Mouse (Mus musculus) forebrain, embryonic 16.5 days (tissue): ENCODE data around the gene Nrm. TPM values are rescaled to one million over a fixed set of nuclear protein-coding genes. Genes with fewer than 3 reads are reported as not detected.
A peak's percentile ranks its signal among the peaks of the same experiment; 100 is the strongest.

Experiments
- ATAC-seq: fragments of 200-750 bp; cut with Nextera tagmentation; 2 replicates; pipeline ENCODE4 v1.8.0; 2017; ENCODE audit warnings: mild to moderate bottlenecking, moderate library complexity
- H3K27ac ChIP-seq: fragments of 300-500 bp; sonication (generic); 2 replicates; pipeline ENCODE4 v1.5.1; 2014; ENCODE audit warnings: low read length, control low read depth
- H3K27me3 ChIP-seq: fragments of 300-500 bp; sonication (generic); replicated peaks from 2 replicates; pipeline ENCODE4 v1.6.1; 2014; ENCODE audit warnings: low read length; ENCODE audit not compliant: control insufficient read depth, insufficient read depth
- H3K36me3 ChIP-seq: fragments of 300-500 bp; sonication (generic); 2 replicates; pipeline ENCODE4 v1.6.1; 2014; ENCODE audit not compliant: control insufficient read depth, insufficient read depth
- H3K4me1 ChIP-seq: fragments of 300-500 bp; sonication (generic); replicated peaks from 2 replicates; pipeline ENCODE4 v1.6.1; 2014; ENCODE audit warnings: low read length; ENCODE audit not compliant: control insufficient read depth, insufficient read depth
- H3K4me2 ChIP-seq: fragments of 300-500 bp; sonication (generic); 2 replicates; pipeline ENCODE4 v1.6.1; 2014; ENCODE audit warnings: mild to moderate bottlenecking, low read length, control low read depth
- H3K4me3 ChIP-seq: fragments of 300-500 bp; sonication (generic); replicated peaks from 2 replicates; pipeline ENCODE4 v1.5.1; 2014; ENCODE audit warnings: mild to moderate bottlenecking, low read length, control low read depth
- H3K9ac ChIP-seq: fragments of 300-500 bp; sonication (generic); replicated peaks from 2 replicates; pipeline ENCODE4 v1.6.1; 2014; ENCODE audit warnings: low read depth, low read length, control low read depth
- H3K9me3 ChIP-seq: fragments of 300-500 bp; sonication (generic); 2 replicates; pipeline ENCODE4 v1.6.1; 2016; ENCODE audit warnings: low read length; ENCODE audit not compliant: control insufficient read depth
- WGBS: fragments of 180-500 bp; shearing (Covaris S2); extraction: QIAGEN DNeasy Blood & Tissue Kit; methylation state at CpG from one replicate; pipeline ENCODE4 v1.1.7; 2014; 5-methylcytosine and 5-hydroxymethylcytosine counted together
- polyA plus RNA-seq: library from polyadenylated mRNA; unstranded; fragments of >200 nt; fragmentation: Nextera tagmentation; extraction: Ambion mirVana; gene quantifications from 2 replicates; pipeline ENCODE4 v1.2.1, GENCODE M21; 2015

Gene Nrm
- polyA plus RNA-seq, 1 experiment from 2014 or later, result 26.1 TPM

DNA sequence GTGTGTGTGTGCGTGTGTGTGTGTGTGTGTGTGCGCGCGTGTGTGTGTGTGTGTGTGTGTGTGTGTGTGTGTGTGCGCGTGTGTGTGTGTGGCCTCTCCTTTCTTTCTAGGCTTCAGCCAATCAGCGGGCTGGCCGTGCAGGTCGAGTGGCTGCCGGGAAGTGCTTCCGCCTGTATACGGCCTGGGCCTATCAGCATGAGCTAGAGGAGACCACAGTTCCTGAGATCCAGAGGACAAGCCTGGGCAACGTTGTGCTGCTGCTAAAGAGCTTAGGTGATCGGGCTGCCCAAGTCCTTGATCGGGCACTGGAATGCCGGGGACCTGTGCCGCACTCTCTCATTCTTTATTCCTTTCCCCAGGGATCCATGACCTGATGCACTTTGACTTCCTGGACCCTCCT lies 26.6 kb downstream of the Nrm start:
- Histone ChIP-seq H3K9me3 (no peaks in the 10 kb centered on the region), H3K4me1 (no peaks in the 10 kb centered on the region), H3K36me3 (peaks cover 33% of the 10 kb centered on the region), H3K4me3 (no peak overlapping the region), H3K9ac (no peak overlapping the region), H3K27ac (no peak overlapping the region), H3K4me2 (no peak overlapping the region), H3K27me3 (no peaks in the 10 kb centered on the region)
- no peak for ATAC-seq
- WGBS, result 92% methylated on average over 11 of the region's 17 CpGs

DNA sequence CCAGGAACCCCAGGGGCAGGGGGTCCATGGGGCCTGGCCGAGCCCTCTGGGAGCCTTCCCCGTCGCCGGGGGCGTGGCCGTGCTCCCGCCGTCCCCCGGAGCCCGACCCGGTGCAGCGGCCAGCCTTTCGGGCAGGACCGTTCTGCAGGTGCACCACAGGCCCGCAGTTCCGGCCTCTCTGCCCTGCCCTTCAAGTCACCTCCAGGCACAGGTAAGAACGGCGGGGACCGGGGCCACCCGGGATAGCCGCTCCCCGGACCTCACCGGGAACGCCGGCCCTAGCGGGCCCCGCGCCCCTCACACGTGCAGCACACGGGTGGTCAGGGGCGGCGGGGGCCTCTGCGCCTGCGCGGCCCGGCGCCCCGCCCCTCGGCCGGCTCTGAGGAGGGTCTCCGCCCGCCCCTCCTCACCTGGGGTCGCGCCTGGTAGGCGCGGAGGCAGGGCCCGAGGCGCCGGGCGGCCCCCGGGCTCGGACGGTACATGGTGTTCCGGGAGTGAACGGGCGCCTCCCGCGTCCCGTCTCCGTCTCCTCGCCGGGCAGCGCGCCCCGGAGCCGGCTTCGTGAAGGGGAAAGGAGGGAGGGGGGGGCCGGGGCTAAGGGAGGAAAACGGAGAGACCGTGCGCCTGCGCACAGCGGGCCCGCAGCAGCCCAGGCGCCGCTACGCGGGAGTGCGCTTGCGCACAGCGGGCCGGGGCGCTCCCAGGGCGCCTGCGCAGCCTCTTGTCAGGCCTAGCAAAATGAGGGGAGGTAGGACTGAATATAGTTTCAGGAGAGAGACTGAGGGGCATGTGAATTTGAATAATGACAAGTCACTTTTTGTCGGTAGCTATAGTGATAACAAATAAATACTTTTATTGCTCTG lies 35.9 kb downstream of the Nrm start, which contains the start of gene 2310061I04Rik:
TSS of gene 2310061I04Rik (minus strand) at position 651 of the 863 bp plus-strand sequence.
- 1% methylated on average over 64 of the region's 86 CpGs for WGBS
- peaks cover 26% of the 10 kb centered on the region for H3K36me3 ChIP-seq
- H3K4me1 ChIP-seq, result peaks cover 24% of the 10 kb centered on the region
- H3K27me3 ChIP-seq, result no peaks in the 10 kb centered on the region
- H3K9ac ChIP-seq, result peak within 1 kb of the TSS; percentile 92
- peak within 1 kb of the TSS; percentile 89 for H3K4me3 ChIP-seq
- ATAC-seq, result peak; percentile 95
- H3K9me3 ChIP-seq, result no peaks in the 10 kb centered on the region
- H3K27ac ChIP-seq, result peak within 1 kb of the TSS; percentile 94
- peak within 1 kb of the TSS; percentile 100 for H3K4me2 ChIP-seq

DNA sequence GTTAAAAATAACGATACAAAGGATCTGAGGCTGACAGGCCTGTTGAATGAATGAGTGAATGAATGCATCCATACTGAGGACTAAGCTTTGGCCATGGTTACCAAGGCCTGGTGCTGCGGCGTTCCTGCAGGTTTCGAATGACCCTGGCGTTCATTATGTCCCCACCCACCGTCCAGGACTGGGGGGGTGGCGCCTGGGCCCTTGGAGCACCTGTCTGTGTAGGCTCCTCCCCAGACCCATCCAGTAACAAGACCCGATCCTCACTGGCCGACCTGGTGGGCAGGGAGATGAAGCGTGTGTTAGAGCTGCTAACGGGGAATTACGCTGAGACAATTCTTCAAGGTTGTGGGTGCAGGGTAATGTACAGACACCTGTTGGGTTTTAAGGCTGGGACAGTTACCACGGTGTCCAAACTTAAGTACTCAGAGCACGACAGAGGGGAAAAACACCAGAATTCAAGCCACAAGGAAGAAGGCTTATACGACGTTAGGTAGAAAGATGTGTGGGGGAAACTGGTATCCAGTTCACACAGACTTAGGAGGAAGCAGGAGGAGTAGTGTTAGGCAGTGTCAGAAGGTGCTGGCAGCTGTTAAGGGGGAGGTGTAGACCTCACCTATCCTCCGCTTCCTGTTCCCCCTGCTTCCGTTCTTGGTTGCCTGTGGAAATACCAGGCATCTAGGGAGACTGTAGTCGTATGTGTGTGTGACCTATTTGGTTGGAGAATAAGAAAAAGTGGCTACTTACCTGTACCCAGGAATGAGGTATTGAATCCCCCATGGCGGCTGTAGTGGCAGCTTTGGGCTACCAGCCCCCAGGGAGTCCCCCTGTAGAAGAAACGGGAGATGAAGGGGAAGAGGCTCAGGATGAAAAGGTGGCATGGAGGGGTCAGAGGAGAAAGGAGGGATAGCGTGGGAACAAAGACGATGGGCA lies 36.8 kb downstream of the Nrm start:
- WGBS, result 44% methylated on average over 23 of the region's 23 CpGs

DNA sequence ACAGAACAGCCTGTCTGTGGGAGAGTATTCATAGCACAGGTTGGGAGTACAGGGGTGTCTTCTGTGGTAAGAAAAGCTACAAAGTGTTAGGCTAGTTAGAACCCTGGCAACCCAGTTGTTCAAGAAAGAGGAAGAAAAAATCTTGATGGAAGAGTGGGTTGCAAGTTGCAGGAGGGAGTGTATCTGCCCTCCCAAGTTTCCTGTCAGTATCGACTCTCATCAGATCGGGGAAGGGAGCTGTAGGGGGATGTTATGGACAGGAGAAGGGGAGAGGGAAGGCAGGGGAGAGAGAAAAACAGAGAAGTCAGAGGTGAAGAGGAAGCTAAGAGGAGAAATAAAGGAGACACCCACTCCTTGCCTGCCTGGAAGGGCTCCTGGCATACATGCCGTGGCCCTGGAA lies 39.5 kb downstream of the Nrm start:
- no peak for ATAC-seq
- no peak overlapping the region for H3K4me3 ChIP-seq

More for the DNA sequence above, 36.8 kb downstream of the Nrm start:
- Histone ChIP-seq H3K4me2 (peak overlapping the region; percentile 37), H3K9me3 (no peaks in the 10 kb centered on the region), H3K27ac (peak overlapping the region; percentile 2), H3K36me3 (peaks cover 22% of the 10 kb centered on the region), H3K27me3 (no peaks in the 10 kb centered on the region), H3K4me3 (peak overlapping the region; percentile 89; the same call in 1 of the 2 replicates), H3K9ac (peak overlapping the region; percentile 92), H3K4me1 (peaks cover 24% of the 10 kb centered on the region)
- peak; percentile 36 for ATAC-seq

DNA sequence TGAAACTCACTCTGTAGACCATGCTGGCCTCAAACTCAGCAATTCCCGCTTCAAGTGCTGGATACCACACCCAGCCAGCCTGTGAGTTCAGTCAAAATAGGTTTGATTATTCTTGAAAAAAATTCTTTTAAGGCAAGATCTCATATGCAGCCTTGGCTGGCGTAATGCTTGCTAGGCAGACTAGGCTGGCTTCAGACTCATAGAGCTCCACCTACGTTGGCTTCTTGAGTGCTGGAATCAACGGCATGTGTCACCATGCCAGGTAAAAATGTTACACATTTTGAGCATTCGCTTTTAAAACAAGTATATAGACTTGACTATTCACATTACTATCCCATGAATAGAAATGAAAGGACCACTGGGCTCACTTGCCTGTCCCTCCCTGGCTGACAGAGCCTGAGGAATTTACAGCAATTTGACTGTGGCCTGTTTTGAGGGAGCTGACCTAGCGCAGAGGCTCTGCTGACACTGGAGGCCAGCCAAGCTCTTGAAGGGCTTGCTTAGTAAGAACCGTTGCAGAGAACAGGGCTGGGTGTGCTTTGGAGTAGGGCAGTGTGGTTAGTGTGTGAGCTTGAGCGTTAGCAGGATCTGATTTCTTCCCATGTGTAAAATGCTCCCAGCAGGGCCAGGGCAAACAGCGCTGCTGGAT lies 42.3 kb downstream of the Nrm start:
- WGBS, result 85% methylated on average over 9 of the region's 9 CpGs
- no peak overlapping the region for H3K4me3 ChIP-seq
- no peaks in the 10 kb centered on the region for H3K27me3 ChIP-seq
- no peak overlapping the region for H3K4me2 ChIP-seq
- no peak for ATAC-seq
- no peak overlapping the region for H3K27ac ChIP-seq
- no peak overlapping the region for H3K9ac ChIP-seq
- H3K4me1 ChIP-seq, result peaks cover 8% of the 10 kb centered on the region
- H3K9me3 ChIP-seq, result no peaks in the 10 kb centered on the region
- peaks cover 23% of the 10 kb centered on the region for H3K36me3 ChIP-seq

More for the DNA sequence above, 39.5 kb downstream of the Nrm start:
- WGBS, result 94% methylated on average over 3 of the region's 3 CpGs
- peaks cover 21% of the 10 kb centered on the region for H3K4me1 ChIP-seq
- H3K27ac ChIP-seq, result no peak overlapping the region
- H3K9me3 ChIP-seq, result no peaks in the 10 kb centered on the region
- H3K9ac ChIP-seq, result no peak overlapping the region
- peaks cover 27% of the 10 kb centered on the region for H3K36me3 ChIP-seq
- no peaks in the 10 kb centered on the region for H3K27me3 ChIP-seq
- H3K4me2 ChIP-seq, result no peak overlapping the region

DNA sequence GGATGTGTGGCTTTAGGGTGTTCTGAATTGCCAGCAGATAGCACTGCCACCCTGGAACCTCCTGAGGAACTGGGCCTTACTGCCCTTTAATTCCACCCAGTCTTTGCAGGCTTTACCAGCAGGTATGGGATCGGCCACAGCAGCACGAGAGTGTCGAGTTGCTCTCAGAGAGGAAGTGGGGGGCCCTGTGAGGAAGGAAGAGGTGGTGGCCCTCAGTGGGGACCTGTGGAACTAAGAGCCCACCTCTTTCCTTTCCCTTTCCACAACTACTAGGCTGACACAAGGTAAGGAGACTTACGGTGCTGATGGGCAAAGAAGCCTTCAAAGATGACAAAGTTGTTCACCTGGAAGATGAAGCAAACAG lies 42.9 kb downstream of the Nrm start:
- Histone ChIP-seq H3K27ac (no peak overlapping the region), H3K4me2 (no peak overlapping the region), H3K9ac (no peak overlapping the region), H3K4me1 (peaks cover 13% of the 10 kb centered on the region), H3K27me3 (no peaks in the 10 kb centered on the region), H3K36me3 (peaks cover 23% of the 10 kb centered on the region), H3K4me3 (no peak overlapping the region), H3K9me3 (no peaks in the 10 kb centered on the region)
- 93% methylated on average over 4 of the region's 4 CpGs for WGBS
- ATAC-seq, result no peak

DNA sequence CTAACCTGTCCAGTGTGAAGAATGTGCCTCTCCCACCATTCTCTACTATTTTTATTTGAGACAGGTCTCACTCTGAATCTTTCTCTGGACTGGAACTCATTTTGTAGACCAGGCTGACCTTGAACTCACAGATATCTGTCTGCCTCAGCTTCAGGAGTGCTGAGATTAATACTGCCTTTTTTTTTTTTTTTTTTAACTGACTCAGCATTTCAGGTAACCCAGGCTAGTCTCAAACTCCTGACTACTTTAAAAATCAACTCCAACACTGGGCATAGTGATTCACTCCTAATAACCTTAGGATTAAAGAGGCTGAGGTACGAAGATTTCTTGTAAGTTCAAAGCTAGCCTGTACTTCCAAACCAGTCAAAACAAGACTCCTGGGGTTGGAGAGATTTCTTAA lies 44.5 kb downstream of the Nrm start:
- ATAC-seq, result no peak
- no peaks in the 10 kb centered on the region for H3K27me3 ChIP-seq
- H3K9me3 ChIP-seq, result no peaks in the 10 kb centered on the region
- H3K9ac ChIP-seq, result no peak overlapping the region
- no peak overlapping the region for H3K4me2 ChIP-seq
- H3K4me1 ChIP-seq, result peaks cover 18% of the 10 kb centered on the region
- peaks cover 16% of the 10 kb centered on the region for H3K36me3 ChIP-seq
- 100% methylated on average over 1 of the region's 1 CpGs for WGBS
- no peak overlapping the region for H3K27ac ChIP-seq
- H3K4me3 ChIP-seq, result no peak overlapping the region

DNA sequence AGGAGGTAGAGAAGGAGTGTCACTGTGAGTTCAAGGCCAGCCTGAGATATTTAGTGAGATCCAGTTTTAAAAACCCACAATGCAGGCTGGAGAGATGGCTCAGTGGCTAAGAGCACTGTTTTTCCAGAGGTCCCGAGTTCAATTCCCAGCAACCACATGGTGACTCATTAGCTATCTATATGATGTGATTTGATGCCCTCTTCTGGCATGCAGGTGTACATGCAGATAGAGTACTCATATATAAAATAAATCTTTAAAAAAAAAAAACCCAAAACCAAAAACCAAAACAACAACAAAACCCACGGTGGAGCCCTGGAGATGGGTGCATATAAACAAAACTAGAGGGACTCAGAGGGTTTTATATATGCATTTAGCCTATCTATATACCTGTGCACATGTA lies 46.5 kb downstream of the Nrm start:
- Histone ChIP-seq H3K4me2 (no peak overlapping the region), H3K4me1 (peaks cover 18% of the 10 kb centered on the region), H3K9me3 (no peaks in the 10 kb centered on the region), H3K27ac (no peak overlapping the region), H3K36me3 (peaks cover 12% of the 10 kb centered on the region), H3K9ac (no peak overlapping the region), H3K4me3 (no peak overlapping the region), H3K27me3 (no peaks in the 10 kb centered on the region)
- WGBS, result 76% methylated on average over 2 of the region's 2 CpGs
- no peak for ATAC-seq
